In the genomic region with DNA sequence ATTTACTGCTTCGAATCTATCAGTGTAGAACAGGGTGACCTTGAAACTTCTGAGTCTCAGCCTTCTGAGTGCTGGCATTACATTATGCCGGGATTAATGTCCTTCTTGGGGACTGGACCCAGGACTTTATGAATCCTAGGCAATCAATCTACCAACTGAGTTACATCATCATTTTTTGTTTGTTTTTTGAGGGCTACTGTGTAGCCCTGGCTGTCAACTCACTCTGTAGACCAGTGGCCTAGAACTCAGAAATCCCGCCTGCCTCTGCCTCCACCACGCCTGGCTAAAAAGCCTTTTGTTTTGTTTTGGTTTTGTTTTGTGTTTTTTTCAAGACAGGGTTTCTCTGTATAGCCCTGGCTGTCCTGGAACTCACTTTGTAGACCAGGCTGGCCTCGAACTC, we compare ENCODE assay signal across 8 mouse cellular contexts. TPM values are rescaled to one million over a fixed set of nuclear protein-coding genes. Genes with fewer than 3 reads are reported as not detected.
DNase-seq lines count a peak whose midpoint lies in the region; ATAC-seq and TF ChIP-seq lines count a peak whose summit lies in the region.

No protein-coding gene starts in this region.

- H3K4me2 ChIP-seq in kidney, postnatal 0 days (ENCODE audit: low read length), result peak overlapping the region; percentile 21; the same call in 1 of the 2 replicates
- H3K4me2 ChIP-seq in embryonic facial prominence, embryonic 11.5 days (ENCODE audit: low read depth, low read length), result no peak overlapping the region
- peak overlapping the region; percentile 82 for H3K4me2 ChIP-seq in intestine, embryonic 14.5 days (ENCODE audit: low read length)
- H3K4me2 ChIP-seq in neural tube, embryonic 12.5 days (replicated peaks), result peak overlapping the region; percentile 75

- H3K27ac ChIP-seq in kidney, postnatal 0 days, result peak overlapping the region; percentile 98
- peak overlapping the region; percentile 73 for H3K27ac ChIP-seq in embryonic facial prominence, embryonic 11.5 days (replicated peaks; ENCODE audit: low read depth, low read length)
- H3K27ac ChIP-seq in intestine, embryonic 14.5 days (ENCODE audit: low read depth), result peak overlapping the region; percentile 96
- H3K27ac ChIP-seq in neural tube, embryonic 12.5 days, result peak overlapping the region; percentile 94

- TF ChIP-seq CTCF in kidney, postnatal 0 days (IDR thresholded peaks at IDR 0.05; ENCODE audit: low read depth), result no peak

- no peaks in the 10 kb centered on the region for H3K9me3 ChIP-seq in kidney, postnatal 0 days (replicated peaks; ENCODE audit: low read length)
- no peaks in the 10 kb centered on the region for H3K9me3 ChIP-seq in embryonic facial prominence, embryonic 11.5 days (replicated peaks; ENCODE audit: control insufficient read depth, low read length)
- H3K9me3 ChIP-seq in intestine, embryonic 14.5 days (ENCODE audit: control insufficient read depth, low read length), result 0 out of 2 replicates have a peak, but pooled peaks cover 2% of the 10 kb centered on the region
- H3K9me3 ChIP-seq in neural tube, embryonic 12.5 days, result no peaks in the 10 kb centered on the region

- ATAC-seq in kidney, postnatal 0 days (replicated peaks; ENCODE audit: low FRiP score, low read depth), result no peak
- ATAC-seq in embryonic facial prominence, embryonic 11.5 days (replicated peaks; ENCODE audit: insufficient number of reproducible peaks, low FRiP score, low TSS enrichment, low read depth), result peak; percentile 12; the same call in 1 of the 2 replicates
- ATAC-seq in intestine, embryonic 14.5 days (replicated peaks; ENCODE audit: low FRiP score, low TSS enrichment, low read depth), result peak; percentile 3; the same call in 1 of the 2 replicates
- no peak for ATAC-seq in neural tube, embryonic 12.5 days (ENCODE audit: low FRiP score, low read depth)
- ATAC-seq in megakaryocyte progenitor cell, adult 5-6 weeks (replicated peaks; ENCODE audit: poor library complexity), result no peak

- 77% methylated on average over 5 of the region's 5 CpGs for WGBS in kidney, postnatal 0 days
- WGBS in embryonic facial prominence, embryonic 11.5 days, result 90% methylated on average over 5 of the region's 5 CpGs
- 86% methylated on average over 5 of the region's 5 CpGs for WGBS in intestine, embryonic 14.5 days
- 90% methylated on average over 5 of the region's 5 CpGs for WGBS in neural tube, embryonic 12.5 days

- H3K36me3 ChIP-seq in kidney, postnatal 0 days (ENCODE audit: insufficient read depth, low read length), result no peaks in the 10 kb centered on the region
- H3K36me3 ChIP-seq in embryonic facial prominence, embryonic 11.5 days (replicated peaks; ENCODE audit: control insufficient read depth, insufficient read depth, low read depth, low read length), result no peaks in the 10 kb centered on the region
- peaks cover 8% of the 10 kb centered on the region; the same call in 1 of the 2 replicates for H3K36me3 ChIP-seq in intestine, embryonic 14.5 days (ENCODE audit: control insufficient read depth, insufficient read depth, low read length)
- no peaks in the 10 kb centered on the region for H3K36me3 ChIP-seq in neural tube, embryonic 12.5 days

- H3K27me3 ChIP-seq in kidney, postnatal 0 days (ENCODE audit: insufficient read depth, low read length), result no peaks in the 10 kb centered on the region
- no peaks in the 10 kb centered on the region for H3K27me3 ChIP-seq in embryonic facial prominence, embryonic 11.5 days (ENCODE audit: control insufficient read depth, insufficient read depth, low read length)
- no peaks in the 10 kb centered on the region for H3K27me3 ChIP-seq in intestine, embryonic 14.5 days (replicated peaks; ENCODE audit: control insufficient read depth, insufficient read depth, low read length)
- no peaks in the 10 kb centered on the region for H3K27me3 ChIP-seq in neural tube, embryonic 12.5 days (replicated peaks)

- no peak overlapping the region for H3K4me3 ChIP-seq in kidney, postnatal 0 days (replicated peaks; ENCODE audit: low read depth, low read length)
- H3K4me3 ChIP-seq in embryonic facial prominence, embryonic 11.5 days (ENCODE audit: low read depth, low read length), result peak overlapping the region; percentile 93
- peak overlapping the region; percentile 71; the same call in 1 of the 2 replicates for H3K4me3 ChIP-seq in intestine, embryonic 14.5 days (ENCODE audit: low read depth, low read length)
- peak overlapping the region; percentile 84; the same call in 1 of the 2 replicates for H3K4me3 ChIP-seq in neural tube, embryonic 12.5 days

- no peak overlapping the region for H3K9ac ChIP-seq in kidney, postnatal 0 days (ENCODE audit: low read depth, low read length)
- H3K9ac ChIP-seq in embryonic facial prominence, embryonic 11.5 days (replicated peaks; ENCODE audit: low read length), result peak overlapping the region; percentile 10
- H3K9ac ChIP-seq in intestine, embryonic 14.5 days (ENCODE audit: low read length), result no peak overlapping the region
- peak overlapping the region; percentile 22; the same call in 1 of the 2 replicates for H3K9ac ChIP-seq in neural tube, embryonic 12.5 days

- no peak for DNase-seq in kidney, postnatal 0 days (ENCODE audit: low spot score)
- DNase-seq in kidney, postnatal 25 days, result no peak
- no peak for DNase-seq in embryonic facial prominence, embryonic 11.5 days (ENCODE audit: low spot score)
- DNase-seq in intestine, embryonic 14.5 days (ENCODE audit: low spot score), result no peak
- DNase-seq in cerebellum, postnatal 25 days, result no peak
- DNase-seq in layer of hippocampus, adult 9-10 months (ENCODE audit: low spot score), result no peak

- H3K4me1 ChIP-seq in kidney, postnatal 0 days (replicated peaks; ENCODE audit: insufficient read depth, low read length), result 0 out of 2 replicates have a peak, but pooled peaks cover 3% of the 10 kb centered on the region
- H3K4me1 ChIP-seq in embryonic facial prominence, embryonic 11.5 days (ENCODE audit: control insufficient read depth, insufficient read depth, low read length), result peaks cover 2% of the 10 kb centered on the region; the same call in 1 of the 2 replicates
- peaks cover 3% of the 10 kb centered on the region; the same call in 1 of the 2 replicates for H3K4me1 ChIP-seq in intestine, embryonic 14.5 days (replicated peaks; ENCODE audit: control insufficient read depth, insufficient read depth, low read length)
- H3K4me1 ChIP-seq in neural tube, embryonic 12.5 days, result 0 out of 2 replicates have a peak, but pooled peaks cover 2% of the 10 kb centered on the region

RNA-seq across cellular contexts. Expression of a gene that starts 0.7 kb away (rescaled TPM):
- polyA plus RNA-seq in kidney, postnatal 0 days (2015; fragmentation: Nextera tagmentation; extraction: Ambion mirVana), result 326 and 345 TPM in 2 replicates
- polyA plus RNA-seq in embryonic facial prominence, embryonic 11.5 days (2014; fragmentation: Nextera tagmentation; extraction: Ambion mirVana), result 234 and 240 TPM in 2 replicates
- polyA plus RNA-seq in intestine, embryonic 14.5 days (2014; fragmentation: Nextera tagmentation; extraction: Ambion mirVana), result 303 and 334 TPM in 2 replicates
- 221 and 226 TPM in 2 replicates for polyA plus RNA-seq in neural tube, embryonic 12.5 days (2016; fragmentation: Nextera tagmentation; extraction: Ambion mirVana)
- total RNA-seq in megakaryocyte progenitor cell, adult 5-6 weeks (2015), result 274 and 286 TPM in 2 replicates
- total RNA-seq in megakaryocyte progenitor cell, adult 5-6 weeks (2017), result 104 and 114 TPM in 2 replicates

RNA-seq across cellular contexts. Expression of a gene that starts 22.8 kb away (rescaled TPM):
- 8.3 and 9.6 TPM in 2 replicates for polyA plus RNA-seq in kidney, postnatal 0 days (2015; fragmentation: Nextera tagmentation; extraction: Ambion mirVana)
- 5.8 and 6.2 TPM in 2 replicates for polyA plus RNA-seq in embryonic facial prominence, embryonic 11.5 days (2014; fragmentation: Nextera tagmentation; extraction: Ambion mirVana)
- 8.0 and 8.3 TPM in 2 replicates for polyA plus RNA-seq in intestine, embryonic 14.5 days (2014; fragmentation: Nextera tagmentation; extraction: Ambion mirVana)
- polyA plus RNA-seq in neural tube, embryonic 12.5 days (2016; fragmentation: Nextera tagmentation; extraction: Ambion mirVana), result 5.1 and 6.3 TPM in 2 replicates
- total RNA-seq in megakaryocyte progenitor cell, adult 5-6 weeks (2015), result 2.1 and 3.1 TPM in 2 replicates
- total RNA-seq in megakaryocyte progenitor cell, adult 5-6 weeks (2017), result 3.0 and 5.7 TPM in 2 replicates

Comparison
In these comparisons a context has a peak if more than half of its experiments do, and no peak if none do; other contexts are left out.
1. ATAC-seq: peak in embryonic facial prominence, embryonic 11.5 days (single experiment) and intestine, embryonic 14.5 days (single experiment); none in kidney, postnatal 0 days (single experiment), neural tube, embryonic 12.5 days (single experiment) and megakaryocyte progenitor cell, adult 5-6 weeks (single experiment).
2. H3K9ac ChIP-seq: peak in embryonic facial prominence, embryonic 11.5 days (single experiment) and neural tube, embryonic 12.5 days (single experiment); none in kidney, postnatal 0 days (single experiment) and intestine, embryonic 14.5 days (single experiment).
3. Peak in every context shown above with its lines, with median percentiles within 50 percentile points of each other: H3K27ac ChIP-seq.